Mouse (Mus musculus): Measurements from ENCODE around the gene Apaf1.

The Apaf1 gene

DNA sequence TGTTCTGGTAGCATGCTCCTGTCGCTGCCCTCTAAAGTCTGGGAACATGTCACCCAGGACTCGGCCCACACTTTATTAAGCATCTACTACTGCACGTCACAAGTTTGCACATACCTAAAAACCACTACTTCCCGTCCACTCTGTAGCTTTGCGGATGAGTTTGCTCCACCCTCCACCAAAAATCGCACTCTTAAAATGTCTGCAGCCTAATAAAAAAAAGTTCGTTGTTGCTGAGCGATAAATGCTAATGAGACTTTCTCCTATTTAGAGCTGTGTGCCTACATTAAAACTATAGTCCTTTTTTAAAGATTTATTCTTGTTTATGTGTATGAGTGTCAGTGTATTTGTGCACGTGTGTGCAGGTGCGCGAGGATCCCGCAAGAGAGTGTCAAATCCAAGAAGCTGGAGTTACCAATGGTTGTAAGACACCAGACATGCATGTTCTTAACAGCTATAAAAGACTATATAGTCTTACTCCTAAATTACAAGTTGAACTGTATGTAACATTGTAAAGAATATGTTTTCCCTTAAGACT lies 890 bp upstream of the Apaf1 start:
- in situ Hi-C loops (cut with MboI, MseI): loop anchor here (5.0 kb wide), 1 partner anchor 39 kb away; the partner anchor contains the start of gene Slc25a3

GRCm38 (mm10) chr10:91081959-91082507 lies 537 bp downstream of the Apaf1 start:
- in situ Hi-C loops (cut with MboI, MseI): loop anchor here (5.0 kb wide), 1 partner anchor 40 kb away; the partner anchor contains the start of gene Slc25a3

GRCm38 (mm10) chr10:91080540-91080939 lies 2.0 kb downstream of the Apaf1 start:
- in situ Hi-C loops (cut with MboI, MseI): loop anchor here (5.0 kb wide), 1 partner anchor 42 kb away; the partner anchor contains the start of gene Slc25a3

DNA sequence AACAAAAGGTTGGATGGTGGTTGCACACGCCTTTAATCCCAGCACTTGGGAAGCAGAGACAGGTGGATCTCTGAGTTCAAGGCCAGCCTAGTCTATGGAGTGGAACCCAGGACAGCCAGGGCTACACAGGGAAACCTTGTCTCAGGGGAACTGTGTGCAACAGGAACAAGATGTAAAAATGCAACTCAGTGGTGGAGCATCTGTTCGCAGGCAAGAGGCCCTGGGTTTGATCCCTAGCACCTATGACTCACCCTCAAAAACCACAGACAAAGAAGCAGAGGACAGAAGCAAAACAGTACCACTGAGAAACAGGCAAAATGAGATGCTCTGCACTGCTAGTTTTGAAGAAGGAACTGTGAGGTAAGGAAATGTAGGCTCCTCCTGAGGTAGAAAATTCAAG lies 5.9 kb downstream of the Apaf1 start:
- in situ Hi-C loops (cut with MboI, MseI): no loop called here

- in situ Hi-C loops (cut with MboI, MseI): loop anchor here (5.0 kb wide), 1 partner anchor 69 kb away; no protein-coding TSS in a partner anchor
Observed at GRCm38 (mm10) chr10:91073345-91073744, 9.2 kb downstream of the Apaf1 start.

DNA sequence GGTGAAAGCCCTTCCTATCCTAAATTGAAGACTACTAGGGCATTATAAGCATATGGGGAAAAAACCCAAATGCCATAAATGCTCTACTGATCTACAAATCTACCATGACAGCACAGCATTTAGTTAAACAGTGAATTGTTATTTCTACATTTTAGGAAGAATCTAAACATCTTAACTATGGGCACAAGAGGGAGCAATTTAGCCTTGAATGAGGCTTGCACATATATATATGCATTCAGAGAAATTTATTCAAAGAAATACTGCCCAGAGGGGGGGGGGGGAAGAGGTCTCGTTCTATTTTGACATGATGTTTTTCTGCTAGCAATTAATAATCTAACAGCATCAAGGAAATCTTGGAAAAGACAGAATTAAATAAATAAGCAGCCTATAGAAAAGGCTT lies 10.8 kb downstream of the Apaf1 start:
- in situ Hi-C loops (cut with MboI, MseI): loop anchor here (5.0 kb wide), 1 partner anchor 71 kb away; no protein-coding TSS in a partner anchor

- in situ Hi-C loops (cut with MboI, MseI): no loop called here
Observed at GRCm38 (mm10) chr10:91062355-91062754, 20.2 kb downstream of the Apaf1 start.

GRCm38 (mm10) chr10:91060742-91061141 lies 21.8 kb downstream of the Apaf1 start:
- in situ Hi-C loops (cut with MboI, MseI): no loop called here

GRCm38 (mm10) chr10:91052734-91053133 lies 29.8 kb downstream of the Apaf1 start:
- in situ Hi-C loops (cut with MboI, MseI): no loop called here

- in situ Hi-C loops (cut with MboI, MseI): no loop called here
Observed at GRCm38 (mm10) chr10:91051156-91051555, 31.4 kb downstream of the Apaf1 start.

GRCm38 (mm10) chr10:91049696-91050095 lies 32.9 kb downstream of the Apaf1 start:
- in situ Hi-C loops (cut with MboI, MseI): no loop called here

DNA sequence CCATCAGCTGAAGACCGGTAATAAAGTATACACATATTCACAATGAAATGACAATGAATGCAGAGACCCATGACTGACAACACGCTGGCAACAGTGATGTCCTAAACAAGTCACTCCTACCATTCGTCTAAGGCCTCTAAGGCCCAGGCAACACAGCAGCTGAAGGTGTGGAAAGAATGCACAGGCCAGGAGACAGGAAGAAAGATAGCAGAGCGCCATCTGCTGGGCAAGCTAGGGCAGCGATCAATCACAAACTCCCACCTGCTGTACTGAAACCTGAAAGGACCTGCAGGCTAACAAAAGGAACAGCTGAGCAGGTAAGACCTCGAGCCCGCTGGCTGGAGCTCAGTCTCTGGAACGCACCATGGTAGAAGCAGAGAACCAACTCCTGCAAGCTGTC lies 48.6 kb downstream of the Apaf1 start:
- in situ Hi-C loops (cut with MboI, MseI): loop anchor here (10.0 kb wide), 1 partner anchor 1861 kb away; no protein-coding TSS in a partner anchor

GRCm38 (mm10) chr10:91032399-91032798 lies 50.2 kb downstream of the Apaf1 start:
- in situ Hi-C loops (cut with MboI, MseI): loop anchor here (10.0 kb wide), 1 partner anchor 1862 kb away; no protein-coding TSS in a partner anchor

- in situ Hi-C loops (cut with MboI, MseI): loop anchor here (10.0 kb wide), 1 partner anchor 1864 kb away; no protein-coding TSS in a partner anchor
Observed at GRCm38 (mm10) chr10:91031176-91031575, 51.4 kb downstream of the Apaf1 start.

- in situ Hi-C loops (cut with MboI, MseI): no loop called here
Observed at GRCm38 (mm10) chr10:91029002-91029539, 53.5 kb downstream of the Apaf1 start.

GRCm38 (mm10) chr10:91027964-91028363 lies 54.6 kb downstream of the Apaf1 start:
- in situ Hi-C loops (cut with MboI, MseI): no loop called here

DNA sequence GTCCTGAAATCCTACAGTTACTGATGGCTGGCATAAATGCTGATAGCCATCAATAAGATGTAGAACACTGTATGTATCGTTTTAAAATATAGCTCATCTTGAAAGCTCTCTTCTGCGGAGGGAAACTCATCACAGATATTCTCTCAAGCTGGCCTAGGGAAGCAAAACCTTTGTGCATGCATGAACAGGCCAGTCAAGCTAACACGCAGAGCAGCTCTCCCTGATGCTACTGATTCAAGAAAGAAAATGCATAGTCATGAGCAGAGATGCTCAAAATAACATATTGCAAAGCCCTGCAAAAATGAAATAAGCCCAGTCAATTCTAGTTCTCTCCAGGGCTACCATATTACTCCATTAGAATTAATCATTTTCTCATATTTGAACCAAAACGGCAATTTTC lies 55.1 kb downstream of the Apaf1 start:
- in situ Hi-C loops (cut with MboI, MseI): no loop called here

DNA sequence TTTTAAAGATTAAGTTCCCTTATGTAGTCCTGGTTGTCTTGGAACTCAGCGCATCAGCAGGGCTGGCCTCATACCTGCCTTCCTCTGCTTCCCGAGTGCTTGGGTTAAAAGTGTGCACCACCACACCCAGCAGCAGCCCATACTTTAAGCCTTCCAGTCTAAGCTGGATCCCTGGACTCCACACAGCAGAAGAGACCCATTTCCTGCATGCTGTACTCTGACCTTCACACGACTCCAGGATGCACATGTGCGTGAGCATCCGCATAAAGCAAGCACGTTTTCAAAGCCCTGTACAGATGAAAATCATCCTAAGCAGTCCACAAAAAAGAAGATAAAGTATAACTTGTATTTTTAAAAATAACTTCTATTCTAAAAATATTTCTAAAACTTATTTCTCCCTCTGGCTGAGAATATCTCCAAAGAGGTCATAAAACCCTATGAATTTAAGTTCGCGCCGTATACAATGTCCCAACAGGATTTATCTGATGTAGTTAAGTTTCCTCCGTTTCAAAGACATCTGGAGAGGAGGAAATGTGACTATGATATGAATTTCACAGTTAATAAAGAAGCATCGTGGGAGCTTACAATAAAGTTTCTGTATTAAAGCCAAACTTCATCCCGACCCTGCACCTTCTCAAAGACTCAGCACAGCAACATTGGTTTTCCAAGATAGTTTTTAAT lies 76.6 kb downstream of the Apaf1 start:
- in situ Hi-C loops (cut with MboI, MseI): no loop called here

DNA sequence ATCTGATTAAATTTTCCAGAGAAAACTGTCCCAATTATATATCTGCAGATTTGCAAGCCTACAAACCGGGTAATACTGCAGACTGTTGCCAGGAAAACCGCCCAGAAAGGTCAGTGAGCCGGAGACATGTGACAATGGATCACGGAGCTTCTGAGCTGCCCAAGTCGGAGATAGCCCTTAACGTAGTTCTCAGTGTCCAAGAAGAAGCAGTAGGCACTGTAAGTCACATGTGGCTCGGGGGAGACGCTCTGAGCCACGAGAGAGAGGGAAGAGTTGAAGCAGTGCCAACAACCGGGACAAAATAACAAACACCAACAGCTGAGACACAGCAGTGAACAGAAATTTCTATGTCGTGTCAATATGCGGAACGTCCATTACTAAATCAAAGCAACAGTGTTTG lies 81.1 kb downstream of the Apaf1 start:
- in situ Hi-C loops (cut with MboI, MseI): no loop called here

- in situ Hi-C loops (cut with MboI, MseI): no loop called here
Observed at GRCm38 (mm10) chr10:90999899-91000298, 82.7 kb downstream of the Apaf1 start.

DNA sequence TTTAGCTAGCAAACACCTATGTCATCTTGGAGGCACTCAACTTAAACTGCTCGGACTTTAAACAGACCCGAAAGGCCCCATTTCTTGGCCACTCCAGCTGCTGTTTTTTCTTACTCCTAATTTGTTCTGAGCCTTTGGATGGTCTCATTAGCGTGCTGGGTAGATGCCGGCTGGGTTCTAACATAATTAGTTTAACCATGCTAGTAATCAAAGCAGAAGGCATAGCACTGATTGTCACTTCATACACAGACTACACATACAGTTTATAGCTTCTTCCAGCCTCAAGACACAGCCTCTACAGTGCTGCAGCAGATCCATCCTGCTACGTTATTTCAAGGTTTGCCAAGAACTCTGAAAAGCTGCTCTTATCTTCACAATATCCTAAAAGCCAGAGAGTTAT lies 88.7 kb downstream of the Apaf1 start:
- in situ Hi-C loops (cut with MboI, MseI): no loop called here

GRCm38 (mm10) chr10:90992237-90992636 lies 90.3 kb downstream of the Apaf1 start:
- in situ Hi-C loops (cut with MboI, MseI): no loop called here

Measured in regulatory T cell (primary cell).